Mouse (Mus musculus) heart, embryonic 10.5 days (tissue): ENCODE data around the gene Pla2g7. TPM values are rescaled to one million over a fixed set of nuclear protein-coding genes. Genes with fewer than 3 reads are reported as not detected.

Source experiments
- DNase-seq: peaks from one replicate; pipeline ENCODE4 v3.0.0-alpha.2; 2017; ENCODE audit warnings: low spot score
- H3K27ac ChIP-seq: fragments of 300-500 bp; sonication (generic); 2 replicates; pipeline ENCODE4 v1.5.1; 2016; ENCODE audit warnings: mild to moderate bottlenecking
- H3K27me3 ChIP-seq: fragments of 300-500 bp; sonication (generic); 2 replicates; pipeline ENCODE4 v1.6.1; 2016; ENCODE audit warnings: mild to moderate bottlenecking; ENCODE audit not compliant: poor library complexity, insufficient read depth, severe bottlenecking
- H3K36me3 ChIP-seq: fragments of 300-500 bp; sonication (generic); 2 replicates; pipeline ENCODE4 v1.6.1; 2016; ENCODE audit warnings: mild to moderate bottlenecking, moderate library complexity
- H3K4me1 ChIP-seq: fragments of 300-500 bp; sonication (generic); 2 replicates; pipeline ENCODE4 v1.6.1; 2016; ENCODE audit warnings: mild to moderate bottlenecking
- H3K4me3 ChIP-seq: fragments of 300-500 bp; sonication (generic); 2 replicates; pipeline ENCODE4 v1.5.1; 2016; ENCODE audit warnings: mild to moderate bottlenecking, moderate library complexity
- H3K9me3 ChIP-seq: fragments of 300-500 bp; sonication (generic); 2 replicates; pipeline ENCODE4 v1.6.1; 2016; ENCODE audit warnings: mild to moderate bottlenecking, moderate library complexity
- WGBS: fragments of 180-500 bp; shearing (Covaris S2); methylation state at CpG from one replicate; pipeline ENCODE4 v1.1.7; 2016; 5-methylcytosine and 5-hydroxymethylcytosine counted together
- polyA plus RNA-seq: library from polyadenylated mRNA; unstranded; fragments of >200 nt; fragmentation: Nextera tagmentation; extraction: Ambion mirVana; gene quantifications from 2 replicates; pipeline ENCODE4 v1.2.1, GENCODE M21; 2016

Gene Pla2g7
- polyA plus RNA-seq, 1 experiment from 2014 or later: 12.5 TPM

- no peak overlapping the region for H3K4me3 ChIP-seq
- no peak overlapping the region for H3K27ac ChIP-seq
- no peaks in the 10 kb centered on the region for H3K27me3 ChIP-seq
- no peaks in the 10 kb centered on the region for H3K9me3 ChIP-seq
- no peak for DNase-seq
- WGBS: 87% methylated on average over 6 of the region's 6 CpGs
- no peaks in the 10 kb centered on the region for H3K4me1 ChIP-seq
- H3K36me3 ChIP-seq: no peaks in the 10 kb centered on the region
These were observed 21.9 kb downstream of the Pla2g7 start for GRCm38 (mm10) chr17:43589750-43590149.

- Histone ChIP-seq H3K27me3 (no peaks in the 10 kb centered on the region), H3K9me3 (no peaks in the 10 kb centered on the region), H3K4me3 (no peak overlapping the region), H3K27ac (no peak overlapping the region), H3K36me3 (no peaks in the 10 kb centered on the region), H3K4me1 (no peaks in the 10 kb centered on the region)
- DNase-seq: no peak
- WGBS: 89% methylated on average over 5 of the region's 5 CpGs
These were observed 22.6 kb downstream of the Pla2g7 start for GRCm38 (mm10) chr17:43590531-43590930.

- WGBS: 82% methylated on average over 21 of the region's 21 CpGs
- no peak overlapping the region for H3K27ac ChIP-seq
- 0 out of 2 replicates have a peak, but pooled peaks cover under 1% of the 10 kb centered on the region for H3K9me3 ChIP-seq
- H3K4me3 ChIP-seq: no peak overlapping the region
- no peak for DNase-seq
- H3K36me3 ChIP-seq: no peaks in the 10 kb centered on the region; the same call in 1 of the 2 replicates
- H3K27me3 ChIP-seq: no peaks in the 10 kb centered on the region
- no peaks in the 10 kb centered on the region for H3K4me1 ChIP-seq
These were observed 24.7 kb downstream of the Pla2g7 start for GRCm38 (mm10) chr17:43592296-43593291.

- H3K9me3 ChIP-seq: 0 out of 2 replicates have a peak, but pooled peaks cover 4% of the 10 kb centered on the region
- H3K4me1 ChIP-seq: no peaks in the 10 kb centered on the region
- 95% methylated on average over 2 of the region's 2 CpGs for WGBS
- DNase-seq: no peak
- H3K36me3 ChIP-seq: no peaks in the 10 kb centered on the region; the same call in 1 of the 2 replicates
- H3K27ac ChIP-seq: no peak overlapping the region
- no peaks in the 10 kb centered on the region for H3K27me3 ChIP-seq
- H3K4me3 ChIP-seq: no peak overlapping the region
These were observed 29.8 kb downstream of the Pla2g7 start for GRCm38 (mm10) chr17:43597742-43598141.

- no peaks in the 10 kb centered on the region for H3K27me3 ChIP-seq
- no peaks in the 10 kb centered on the region for H3K4me1 ChIP-seq
- H3K4me3 ChIP-seq: no peak overlapping the region
- 59% methylated on average over 4 of the region's 4 CpGs for WGBS
- H3K9me3 ChIP-seq: 0 out of 2 replicates have a peak, but pooled peaks cover 4% of the 10 kb centered on the region
- no peaks in the 10 kb centered on the region; the same call in 1 of the 2 replicates for H3K36me3 ChIP-seq
- H3K27ac ChIP-seq: no peak overlapping the region
- DNase-seq: no peak
These were observed 30.8 kb downstream of the Pla2g7 start for GRCm38 (mm10) chr17:43598706-43599105.

- H3K36me3 ChIP-seq: no peaks in the 10 kb centered on the region
- WGBS: 5% methylated on average over 3 of the region's 3 CpGs
- no peaks in the 10 kb centered on the region for H3K9me3 ChIP-seq
- H3K27ac ChIP-seq: no peak overlapping the region
- DNase-seq: no peak
- H3K4me3 ChIP-seq: no peak overlapping the region
- 0 out of 2 replicates have a peak, but pooled peaks cover 5% of the 10 kb centered on the region for H3K27me3 ChIP-seq
- H3K4me1 ChIP-seq: no peaks in the 10 kb centered on the region
These were observed 38.8 kb downstream of the Pla2g7 start for GRCm38 (mm10) chr17:43606704-43607103.

GRCm38 (mm10) chr17:43611586-43611985 is 43.7 kb downstream of the Pla2g7 start:
- DNase-seq: no peak
- Histone ChIP-seq H3K27ac (no peak overlapping the region), H3K4me1 (no peaks in the 10 kb centered on the region), H3K9me3 (no peaks in the 10 kb centered on the region), H3K27me3 (peaks cover 5% of the 10 kb centered on the region; the same call in 1 of the 2 replicates), H3K4me3 (no peak overlapping the region), H3K36me3 (no peaks in the 10 kb centered on the region)
- 20% methylated on average over 7 of the region's 7 CpGs for WGBS

GRCm38 (mm10) chr17:43612221-43612620 is 44.3 kb downstream of the Pla2g7 start:
- H3K27ac ChIP-seq: no peak overlapping the region
- no peaks in the 10 kb centered on the region for H3K4me1 ChIP-seq
- no peak for DNase-seq
- H3K9me3 ChIP-seq: no peaks in the 10 kb centered on the region
- no peak overlapping the region for H3K4me3 ChIP-seq
- 47% methylated on average over 3 of the region's 3 CpGs for WGBS
- peaks cover 5% of the 10 kb centered on the region; the same call in 1 of the 2 replicates for H3K27me3 ChIP-seq
- no peaks in the 10 kb centered on the region for H3K36me3 ChIP-seq

- Histone ChIP-seq H3K27me3 (no peaks in the 10 kb centered on the region), H3K27ac (no peak overlapping the region), H3K36me3 (no peaks in the 10 kb centered on the region), H3K4me3 (no peak overlapping the region), H3K9me3 (no peaks in the 10 kb centered on the region), H3K4me1 (no peaks in the 10 kb centered on the region)
- 92% methylated on average over 9 of the region's 9 CpGs for WGBS
- peak; percentile 6 for DNase-seq
These were observed 51.3 kb downstream of the Pla2g7 start for GRCm38 (mm10) chr17:43619156-43619555.

- Histone ChIP-seq H3K9me3 (no peaks in the 10 kb centered on the region), H3K4me3 (no peak overlapping the region), H3K4me1 (no peaks in the 10 kb centered on the region), H3K27ac (no peak overlapping the region), H3K27me3 (peaks cover 14% of the 10 kb centered on the region; the same call in 1 of the 2 replicates), H3K36me3 (no peaks in the 10 kb centered on the region)
- peak; percentile 11 for DNase-seq
- 86% methylated on average over 10 of the region's 10 CpGs for WGBS
These were observed 54.2 kb downstream of the Pla2g7 start for GRCm38 (mm10) chr17:43622076-43622475.

GRCm38 (mm10) chr17:43628246-43628645 is 60.3 kb downstream of the Pla2g7 start:
- H3K4me3 ChIP-seq: no peak overlapping the region
- peaks cover 71% of the 10 kb centered on the region for H3K27me3 ChIP-seq
- H3K4me1 ChIP-seq: peaks cover 17% of the 10 kb centered on the region
- H3K27ac ChIP-seq: no peak overlapping the region
- peak; percentile 71 for DNase-seq
- no peaks in the 10 kb centered on the region for H3K9me3 ChIP-seq
- H3K36me3 ChIP-seq: no peaks in the 10 kb centered on the region
- 87% methylated on average over 10 of the region's 10 CpGs for WGBS

- Histone ChIP-seq H3K27ac (no peak overlapping the region), H3K27me3 (peaks cover 71% of the 10 kb centered on the region), H3K4me1 (peaks cover 17% of the 10 kb centered on the region), H3K36me3 (no peaks in the 10 kb centered on the region), H3K4me3 (peak overlapping the region; percentile 61), H3K9me3 (no peaks in the 10 kb centered on the region)
- 19% methylated on average over 24 of the region's 24 CpGs for WGBS
- peak; percentile 75 for DNase-seq
These were observed 61.2 kb downstream of the Pla2g7 start for GRCm38 (mm10) chr17:43629026-43629495.
